Mouse (Mus musculus): ENCODE measurements around the gene Psmd8.

- no peak for TF ChIP-seq POLR2A (IDR thresholded peaks at IDR 0.05; ENCODE audit: borderline replicate concordance, extremely low read depth, insufficient read depth, insufficient read length, poor library complexity, severe bottlenecking)
- TF ChIP-seq CTCF (IDR thresholded peaks at IDR 0.05; ENCODE audit: borderline replicate concordance, extremely low read depth, insufficient read depth, insufficient read length) = no peak
Observed at GRCm38 (mm10) chr7:29169231-29170065, 11.1 kb downstream of the Psmd8 start.

All from brain, embryonic 14.5 days (tissue).